Mouse (Mus musculus): ENCODE results near the gene Ints1. TPM values are rescaled to one million over a fixed set of nuclear protein-coding genes. Genes with fewer than 3 reads are reported as not detected.

The Ints1 gene
- total RNA-seq, 1 experiment = 164 TPM

GRCm38 (mm10) chr5:139809397-139809796 lies 33.9 kb upstream of the Ints1 start:
- no peaks in the 10 kb centered on the region for H3K9me3 ChIP-seq (ENCODE audit: control insufficient read depth, insufficient read depth, low read depth, low read length)
- H3K9ac ChIP-seq (ENCODE audit: insufficient read depth, low read depth, low read length, poor library complexity, severe bottlenecking) = no peak overlapping the region
- H3K4me1 ChIP-seq (ENCODE audit: control insufficient read depth in 2 of 2, insufficient read depth in 2 of 2, low read length in 2 of 2, poor library complexity in 1 of 2) = peaks cover 0 to 16% of the 10 kb centered on the region in 2 experiments; a peak in 2 of 4 replicates
- DNase-seq (ENCODE audit: low read depth, low spot score) = peak; percentile 47
- no peak overlapping the region for H3K27ac ChIP-seq (ENCODE audit: insufficient read depth, low read depth, low read length, poor library complexity, severe bottlenecking)
- TF ChIP-seq MAFK (IDR thresholded peaks at IDR 0.05; ENCODE audit: insufficient read depth, low read depth, low read length) (no peak), ZNF384 (IDR thresholded peaks at IDR 0.05; ENCODE audit: low read depth, low read length) (no peak), ZC3H11A (IDR thresholded peaks at IDR 0.05; ENCODE audit: borderline replicate concordance, low read depth, low read length) (peak; percentile 4; the same call in 1 of the 2 replicates)
- no peaks in the 10 kb centered on the region for H3K36me3 ChIP-seq (ENCODE audit: control insufficient read depth, insufficient read depth, low read length, poor library complexity, severe bottlenecking)
- in situ Hi-C loops (cut with MboI; ENCODE audit: low sequenced_read_pairs in 2 of 2, unreplicated experiment in 2 of 2) = no loop called here
- no peak overlapping the region for H3K4me3 ChIP-seq (ENCODE audit: insufficient read depth in 1 of 2, low read depth in 1 of 2, low read length in 2 of 2, poor library complexity in 1 of 2, severe bottlenecking in 1 of 2)

- Histone ChIP-seq H3K36me3 (ENCODE audit: control insufficient read depth, insufficient read depth, low read length, poor library complexity, severe bottlenecking) (peaks cover 4% of the 10 kb centered on the region), H3K4me3 (ENCODE audit: insufficient read depth in 1 of 2, low read depth in 1 of 2, low read length in 2 of 2, poor library complexity in 1 of 2, severe bottlenecking in 1 of 2) (no peak overlapping the region), H3K9ac (ENCODE audit: insufficient read depth, low read depth, low read length, poor library complexity, severe bottlenecking) (no peak overlapping the region), H3K4me1 (ENCODE audit: control insufficient read depth in 2 of 2, insufficient read depth in 2 of 2, low read length in 2 of 2, poor library complexity in 1 of 2) (peaks cover 0 to 12% of the 10 kb centered on the region in 2 experiments; a peak in 2 of 4 replicates), H3K27ac (ENCODE audit: insufficient read depth, low read depth, low read length, poor library complexity, severe bottlenecking) (no peak overlapping the region), H3K9me3 (ENCODE audit: control insufficient read depth, insufficient read depth, low read depth, low read length) (no peaks in the 10 kb centered on the region)
- in situ Hi-C loops (cut with MboI; ENCODE audit: low sequenced_read_pairs in 2 of 2, unreplicated experiment in 2 of 2) = no loop called here
- TF ChIP-seq ZNF384 (IDR thresholded peaks at IDR 0.05; ENCODE audit: low read depth, low read length) (no peak), HCFC1 (IDR thresholded peaks at IDR 0.05; ENCODE audit: borderline replicate concordance, insufficient read depth, low read length) (no peak), CHD2 (IDR thresholded peaks at IDR 0.05; ENCODE audit: low read depth, low read length) (no peak), ZC3H11A (IDR thresholded peaks at IDR 0.05; ENCODE audit: borderline replicate concordance, low read depth, low read length) (no peak), MAFK (IDR thresholded peaks at IDR 0.05; ENCODE audit: insufficient read depth, low read depth, low read length) (no peak)
- no peak for DNase-seq (ENCODE audit: low read depth, low spot score)
Observed at GRCm38 (mm10) chr5:139805924-139806323, 30.4 kb upstream of the Ints1 start.

- no peak for TF ChIP-seq MAFK (IDR thresholded peaks at IDR 0.05; ENCODE audit: insufficient read depth, low read depth, low read length)
- TF ChIP-seq ZNF384 (IDR thresholded peaks at IDR 0.05; ENCODE audit: low read depth, low read length) = no peak
- TF ChIP-seq ZC3H11A (IDR thresholded peaks at IDR 0.05; ENCODE audit: borderline replicate concordance, low read depth, low read length) = no peak
- TF ChIP-seq HCFC1 (IDR thresholded peaks at IDR 0.05; ENCODE audit: borderline replicate concordance, insufficient read depth, low read length) = no peak
- no peak for TF ChIP-seq CHD2 (IDR thresholded peaks at IDR 0.05; ENCODE audit: low read depth, low read length)
- no peak for DNase-seq (ENCODE audit: low read depth, low spot score)
- H3K27ac ChIP-seq (ENCODE audit: insufficient read depth, low read depth, low read length, poor library complexity, severe bottlenecking) = no peak overlapping the region
- no peak overlapping the region for H3K9ac ChIP-seq (ENCODE audit: insufficient read depth, low read depth, low read length, poor library complexity, severe bottlenecking)
- H3K36me3 ChIP-seq (ENCODE audit: control insufficient read depth, insufficient read depth, low read length, poor library complexity, severe bottlenecking) = peaks cover 17% of the 10 kb centered on the region
- H3K4me1 ChIP-seq (ENCODE audit: control insufficient read depth in 2 of 2, insufficient read depth in 2 of 2, low read length in 2 of 2, poor library complexity in 1 of 2) = peaks cover 0 to 12% of the 10 kb centered on the region in 2 experiments; a peak in 2 of 4 replicates
- in situ Hi-C loops (cut with MboI; ENCODE audit: low sequenced_read_pairs in 2 of 2, unreplicated experiment in 2 of 2) = no loop called here
- no peak overlapping the region for H3K4me3 ChIP-seq (ENCODE audit: insufficient read depth in 1 of 2, low read depth in 1 of 2, low read length in 2 of 2, poor library complexity in 1 of 2, severe bottlenecking in 1 of 2)
- H3K9me3 ChIP-seq (ENCODE audit: control insufficient read depth, insufficient read depth, low read depth, low read length) = no peaks in the 10 kb centered on the region
Observed at GRCm38 (mm10) chr5:139804573-139805111, 29.2 kb upstream of the Ints1 start.

GRCm38 (mm10) chr5:139804107-139804551 lies 28.7 kb upstream of the Ints1 start:
- TF ChIP-seq HCFC1 (IDR thresholded peaks at IDR 0.05; ENCODE audit: borderline replicate concordance, insufficient read depth, low read length) = 0 out of 2 replicates have a peak, but pooled peaks have one; percentile 0
- no peak for TF ChIP-seq ZNF384 (IDR thresholded peaks at IDR 0.05; ENCODE audit: low read depth, low read length)
- H3K4me3 ChIP-seq (ENCODE audit: insufficient read depth in 1 of 2, low read depth in 1 of 2, low read length in 2 of 2, poor library complexity in 1 of 2, severe bottlenecking in 1 of 2) = no peak overlapping the region; a peak in 1 of 4 replicates
- peaks cover 19% of the 10 kb centered on the region for H3K36me3 ChIP-seq (ENCODE audit: control insufficient read depth, insufficient read depth, low read length, poor library complexity, severe bottlenecking)
- in situ Hi-C loops (cut with MboI; ENCODE audit: low sequenced_read_pairs in 2 of 2, unreplicated experiment in 2 of 2) = no loop called here
- DNase-seq (ENCODE audit: low read depth, low spot score) = no peak
- no peak overlapping the region for H3K9ac ChIP-seq (ENCODE audit: insufficient read depth, low read depth, low read length, poor library complexity, severe bottlenecking)
- H3K9me3 ChIP-seq (ENCODE audit: control insufficient read depth, insufficient read depth, low read depth, low read length) = no peaks in the 10 kb centered on the region
- no peak overlapping the region for H3K27ac ChIP-seq (ENCODE audit: insufficient read depth, low read depth, low read length, poor library complexity, severe bottlenecking)
- peaks cover 0 to 12% of the 10 kb centered on the region in 2 experiments; a peak in 2 of 4 replicates for H3K4me1 ChIP-seq (ENCODE audit: control insufficient read depth in 2 of 2, insufficient read depth in 2 of 2, low read length in 2 of 2, poor library complexity in 1 of 2)

Measured in ES-E14 (cell line).